Mouse (Mus musculus): ENCODE measurements around the gene Cenpl. TPM values are rescaled to one million over a fixed set of nuclear protein-coding genes. Genes with fewer than 3 reads are reported as not detected.

Gene Cenpl
- total RNA-seq, 2 experiments from 2014 or later = 9.6 to 10.2 TPM

- no peak for DNase-seq (ENCODE audit: low spot score in 2 of 2)
Observed at GRCm38 (mm10) chr1:161040855-161041254, 29.7 kb upstream of the Cenpl start.

GRCm38 (mm10) chr1:161041261-161042020, 29.1 kb upstream of the Cenpl start:
- no peak for DNase-seq (ENCODE audit: low spot score in 2 of 2)

- DNase-seq (ENCODE audit: low spot score in 2 of 2) = no peak
Observed at GRCm38 (mm10) chr1:161046972-161047371, 23.5 kb upstream of the Cenpl start.

GRCm38 (mm10) chr1:161057164-161057563, 13.3 kb upstream of the Cenpl start:
- DNase-seq (ENCODE audit: low spot score in 2 of 2) = no peak

GRCm38 (mm10) chr1:161063351-161063750, 7.2 kb upstream of the Cenpl start:
- DNase-seq (ENCODE audit: low spot score in 2 of 2) = no peak

- DNase-seq (ENCODE audit: low spot score in 2 of 2) = no peak
Observed at GRCm38 (mm10) chr1:161071272-161071620, 733 bp downstream of the Cenpl start.

GRCm38 (mm10) chr1:161076238-161076637, 5.7 kb downstream of the Cenpl start:
- DNase-seq (ENCODE audit: low spot score in 2 of 2) = no peak

GRCm38 (mm10) chr1:161077243-161077642, 6.7 kb downstream of the Cenpl start:
- no peak for DNase-seq (ENCODE audit: low spot score in 2 of 2)

- DNase-seq (ENCODE audit: low spot score in 2 of 2) = no peak
Observed at GRCm38 (mm10) chr1:161099721-161100405, 29.4 kb downstream of the Cenpl start.

- no peak for DNase-seq (ENCODE audit: low spot score in 2 of 2)
Observed at GRCm38 (mm10) chr1:161103842-161104241, 33.3 kb downstream of the Cenpl start.

GRCm38 (mm10) chr1:161109216-161109615, 38.7 kb downstream of the Cenpl start:
- no peak for DNase-seq (ENCODE audit: low spot score in 2 of 2)

- no peak for DNase-seq (ENCODE audit: low spot score in 2 of 2)
Observed at GRCm38 (mm10) chr1:161114591-161114990, 44.1 kb downstream of the Cenpl start.

GRCm38 (mm10) chr1:161122661-161123418, 52.3 kb downstream of the Cenpl start:
- DNase-seq (ENCODE audit: low spot score in 2 of 2) = no peak

GRCm38 (mm10) chr1:161126461-161126860, 55.9 kb downstream of the Cenpl start:
- DNase-seq (ENCODE audit: low spot score in 2 of 2) = no peak

- peak; percentile 83 to 87 for DNase-seq (ENCODE audit: low spot score in 2 of 2)
Observed at GRCm38 (mm10) chr1:161130726-161131664, 60.5 kb downstream of the Cenpl start, which contains the start of gene Klhl20. Gene Klhl20 (minus strand): TSS chr1:161131511.

Other genes with a start within 250 kb of the Cenpl start
- 10 to 100 TPM; 46.0 to 47.7 TPM for gene Rc3h1, start 164.3 kb upstream of the Cenpl start, total RNA-seq (2021)
- 100 to 1,000 TPM in 1 of 2 experiments, 10 to 100 TPM in 1; 10.2 to 294 TPM for gene Serpinc1, start 92.1 kb upstream of the Cenpl start, total RNA-seq (2021)
- 10 to 100 TPM; 26.4 to 29.5 TPM for gene Zbtb37, start 35.9 kb upstream of the Cenpl start, total RNA-seq (2021)
- 10 to 100 TPM; 30.2 to 31.0 TPM for gene Dars2, start 55 bp upstream of the Cenpl start, total RNA-seq (2021)
- gene Klhl20, start 60.8 kb downstream of the Cenpl start, total RNA-seq (2021) = 10 to 100 TPM; 22.2 to 22.3 TPM
- gene Ankrd45, start 72.0 kb downstream of the Cenpl start, total RNA-seq (2021) = 1 to 10 TPM; 3.8 to 5.0 TPM
- gene Tex50, start 88.6 kb downstream of the Cenpl start, total RNA-seq (2021) = not detected
- 100 to 1,000 TPM; 369 to 400 TPM for gene Prdx6, start 180.5 kb downstream of the Cenpl start, total RNA-seq (2021)

Measured in adrenal gland, postnatal 4 days (tissue).